Mouse (Mus musculus) cerebellum, adult 2 months (tissue): ENCODE measurements at regions not wholly inside any gene's neighbourhood (a gene's known extent, or its start where the extent isn't known, plus 50 kb on each side); places are given as distances from the start of the nearest gene placed in this dataset.

Experiments used
- CTCF ChIP-seq: fragments of 200-500 bp; IDR thresholded peaks from 2 replicates; pipeline ENCODE4 v1.5.1; 2011; ENCODE audit warnings: low read depth, mild to moderate bottlenecking, control low read depth, low read length, moderate library complexity, borderline replicate concordance; ENCODE audit not compliant: insufficient read depth
- POLR2A ChIP-seq: fragments of 200-500 bp; IDR thresholded peaks from 2 replicates; pipeline ENCODE4 v1.6.1; 2011; ENCODE audit warnings: low read length, control low read depth, borderline replicate concordance; ENCODE audit not compliant: insufficient read depth

- no peak for TF ChIP-seq CTCF
- no peak for TF ChIP-seq POLR2A
These were observed 435.3 kb upstream of the Pou3f3 start for GRCm38 (mm10) chr1:42260033-42260925.
